Mouse (Mus musculus) layer of hippocampus, postnatal 14 days (tissue): ENCODE data around the gene Olfml2a. TPM values are rescaled to one million over a fixed set of nuclear protein-coding genes. Genes with fewer than 3 reads are reported as not detected.

Source experiments
- DNase-seq, 2 experiments: peaks; one replicate each; pipeline ENCODE4 v3.0.0; 2021 to 2022; ENCODE audit warnings: low spot score in 2 of 2, mixed read lengths in 1 of 2
- total RNA-seq, 2 experiments: library from RNA; stranded (reverse); gene quantifications; 2 replicates each; pipeline ENCODE4 v1.2.3; 2021

Gene Olfml2a
- total RNA-seq, 2 experiments from 2014 or later: 2.7 to 3.5 TPM

GRCm38 (mm10) chr2:38936721-38937378, 5.1 kb downstream of the Olfml2a start:
- no peak for DNase-seq

GRCm38 (mm10) chr2:38937396-38937795, 5.6 kb downstream of the Olfml2a start:
- no peak for DNase-seq

GRCm38 (mm10) chr2:38938007-38938406, 6.2 kb downstream of the Olfml2a start:
- DNase-seq: no peak

GRCm38 (mm10) chr2:38939047-38939446, 7.3 kb downstream of the Olfml2a start:
- no peak for DNase-seq

- no peak for DNase-seq
These were observed 9.6 kb downstream of the Olfml2a start for GRCm38 (mm10) chr2:38941426-38941825.

GRCm38 (mm10) chr2:38941898-38942297, 10.1 kb downstream of the Olfml2a start:
- DNase-seq: no peak

- DNase-seq: no peak
These were observed 11.4 kb downstream of the Olfml2a start for GRCm38 (mm10) chr2:38943161-38943560.

GRCm38 (mm10) chr2:38943977-38944376, 12.2 kb downstream of the Olfml2a start:
- DNase-seq: no peak

- no peak for DNase-seq
These were observed 12.8 kb downstream of the Olfml2a start for GRCm38 (mm10) chr2:38944460-38945161.

GRCm38 (mm10) chr2:38947566-38947965, 15.8 kb downstream of the Olfml2a start:
- DNase-seq: no peak

- DNase-seq: peak; percentile 78 to 88
These were observed 18.5 kb downstream of the Olfml2a start for GRCm38 (mm10) chr2:38950281-38950719.

- peak; percentile 57 to 84 for DNase-seq
These were observed 21.5 kb downstream of the Olfml2a start for GRCm38 (mm10) chr2:38953152-38953883.

- DNase-seq: no peak
These were observed 24.3 kb downstream of the Olfml2a start for GRCm38 (mm10) chr2:38956062-38956461.

- DNase-seq: no peak
These were observed 26.0 kb downstream of the Olfml2a start for GRCm38 (mm10) chr2:38957671-38958223.

- no peak for DNase-seq
These were observed 32.4 kb downstream of the Olfml2a start for GRCm38 (mm10) chr2:38964198-38964597.

GRCm38 (mm10) chr2:38969650-38970049, 37.9 kb downstream of the Olfml2a start:
- no peak for DNase-seq

GRCm38 (mm10) chr2:38970057-38970456, 38.3 kb downstream of the Olfml2a start:
- DNase-seq: no peak

- DNase-seq: no peak
These were observed 41.4 kb downstream of the Olfml2a start for GRCm38 (mm10) chr2:38973223-38973622.

- DNase-seq: no peak
These were observed 41.9 kb downstream of the Olfml2a start for GRCm38 (mm10) chr2:38973701-38974100.

GRCm38 (mm10) chr2:38974171-38974570, 42.4 kb downstream of the Olfml2a start:
- no peak for DNase-seq

GRCm38 (mm10) chr2:38975181-38975580, 43.4 kb downstream of the Olfml2a start:
- no peak for DNase-seq
